Mouse (Mus musculus): ENCODE measurements around the gene Mllt3. TPM values are rescaled to one million over a fixed set of nuclear protein-coding genes. Genes with fewer than 3 reads are reported as not detected.

The Mllt3 gene
- polyA plus RNA-seq, 1 experiment from 2014 or later = 107 TPM

- no peak overlapping the region for H3K27ac ChIP-seq
- no peak overlapping the region for H3K4me2 ChIP-seq
- H3K36me3 ChIP-seq = no peaks in the 10 kb centered on the region
- no peak overlapping the region for H3K4me3 ChIP-seq (replicated peaks)
- peaks cover 9% of the 10 kb centered on the region for H3K4me1 ChIP-seq (replicated peaks)
- H3K9ac ChIP-seq = no peak overlapping the region
- H3K27me3 ChIP-seq = no peaks in the 10 kb centered on the region
- DNase-seq (no peak), ATAC-seq (ENCODE audit: low read depth) (no peak)
- 63% methylated on average over 3 of the region's 3 CpGs for WGBS (ENCODE audit: insufficient replicate concordance)
- H3K9me3 ChIP-seq (replicated peaks) = no peaks in the 10 kb centered on the region
These were observed 166.6 kb downstream of the Mllt3 start for GRCm38 (mm10) chr4:87866564-87866963.

DNA sequence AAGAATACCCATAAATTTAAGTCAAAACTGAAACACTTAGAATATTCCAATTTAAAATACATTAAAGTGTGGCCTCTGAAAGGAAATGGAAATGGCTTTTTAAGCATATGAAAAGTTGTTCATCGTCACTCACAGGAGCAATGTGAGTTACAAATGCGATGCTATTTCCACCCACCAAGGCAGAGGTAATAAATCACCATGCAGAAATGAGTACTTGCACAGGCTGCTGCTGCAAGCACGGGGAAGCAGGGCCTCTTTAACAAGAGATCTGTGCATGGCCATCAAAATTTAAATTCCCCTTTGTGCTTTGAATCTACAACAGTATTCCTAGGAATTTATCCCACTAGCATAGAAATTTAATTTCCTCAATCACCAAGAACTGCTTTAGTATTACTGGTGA, 167.3 kb downstream of the Mllt3 start:
- WGBS (ENCODE audit: insufficient replicate concordance) = 63% methylated on average over 3 of the region's 3 CpGs
- Histone ChIP-seq H3K4me3 (replicated peaks) (no peak overlapping the region), H3K36me3 (no peaks in the 10 kb centered on the region), H3K27ac (no peak overlapping the region), H3K4me1 (replicated peaks) (peaks cover 9% of the 10 kb centered on the region), H3K9me3 (replicated peaks) (no peaks in the 10 kb centered on the region), H3K9ac (no peak overlapping the region), H3K27me3 (no peaks in the 10 kb centered on the region), H3K4me2 (no peak overlapping the region)
- DNase-seq (no peak), ATAC-seq (ENCODE audit: low read depth) (no peak)

DNA sequence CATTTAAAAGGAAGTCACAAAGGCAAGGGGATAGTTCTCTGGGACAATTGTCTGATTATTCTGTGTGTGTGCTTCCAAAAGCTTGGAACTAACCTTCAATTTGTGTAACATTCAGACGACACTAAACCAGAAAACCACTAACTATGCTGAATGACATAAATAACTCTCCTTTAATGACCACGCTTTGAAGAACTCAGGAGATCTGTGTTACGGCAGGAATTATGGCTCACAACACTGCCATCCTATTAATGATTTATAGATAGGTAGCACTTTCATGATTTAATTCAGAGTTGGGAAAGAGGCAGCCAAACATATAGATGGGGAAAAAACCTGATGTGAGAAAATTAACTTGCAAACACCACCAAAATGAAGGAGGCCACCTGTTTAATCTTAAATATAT, 168.1 kb downstream of the Mllt3 start:
- Histone ChIP-seq H3K27ac (no peak overlapping the region), H3K4me3 (replicated peaks) (no peak overlapping the region), H3K9me3 (replicated peaks) (no peaks in the 10 kb centered on the region), H3K27me3 (no peaks in the 10 kb centered on the region), H3K4me2 (no peak overlapping the region), H3K9ac (no peak overlapping the region), H3K4me1 (replicated peaks) (peaks cover 16% of the 10 kb centered on the region), H3K36me3 (no peaks in the 10 kb centered on the region)
- ATAC-seq (ENCODE audit: low read depth) (no peak), DNase-seq (no peak)
- 70% methylated on average over 3 of the region's 3 CpGs for WGBS (ENCODE audit: insufficient replicate concordance)

DNA sequence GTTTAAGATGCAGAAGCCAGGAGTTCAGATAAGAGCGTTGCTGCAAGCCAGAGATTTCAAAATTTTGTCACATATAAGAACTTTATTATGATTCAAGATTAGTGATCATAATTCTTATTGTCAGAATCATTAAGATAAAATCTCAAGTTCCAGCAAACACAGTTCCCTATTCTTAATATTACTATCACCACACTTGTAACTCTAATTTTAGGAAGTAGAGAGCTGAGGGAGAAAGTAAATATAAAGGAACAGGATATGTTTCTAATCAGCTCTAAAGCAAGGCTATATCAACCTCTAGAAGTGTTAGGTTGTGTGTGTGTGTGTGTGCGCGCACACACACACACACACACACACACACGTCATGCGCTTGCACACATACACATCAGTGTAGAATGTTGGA, 170.0 kb downstream of the Mllt3 start:
- Histone ChIP-seq H3K9me3 (replicated peaks) (no peaks in the 10 kb centered on the region), H3K4me2 (no peak overlapping the region), H3K4me1 (replicated peaks) (peaks cover 32% of the 10 kb centered on the region), H3K27ac (no peak overlapping the region), H3K4me3 (replicated peaks) (no peak overlapping the region), H3K27me3 (no peaks in the 10 kb centered on the region), H3K9ac (no peak overlapping the region), H3K36me3 (no peaks in the 10 kb centered on the region)
- 79% methylated on average over 5 of the region's 5 CpGs for WGBS (ENCODE audit: insufficient replicate concordance)
- DNase-seq (no peak), ATAC-seq (ENCODE audit: low read depth) (no peak)

DNA sequence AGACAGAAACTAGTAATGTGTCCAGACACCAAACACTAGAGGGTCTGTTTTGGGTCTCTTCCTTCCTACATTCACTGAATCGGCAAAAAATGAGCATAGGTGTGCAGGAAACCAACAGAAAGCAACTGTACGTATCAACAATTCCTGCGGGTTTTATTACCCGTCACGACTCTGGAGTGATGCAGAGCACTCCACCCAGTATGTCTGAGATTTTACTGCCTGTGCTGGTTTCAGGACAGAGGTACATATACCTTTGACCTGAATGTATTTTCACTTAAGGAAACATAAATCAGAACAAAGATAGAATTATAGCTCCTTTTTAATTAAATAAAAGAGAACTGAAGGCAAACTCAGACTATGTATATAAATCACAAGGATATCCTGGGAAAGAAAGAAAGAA, 172.4 kb downstream of the Mllt3 start:
- Histone ChIP-seq H3K36me3 (no peaks in the 10 kb centered on the region), H3K4me2 (no peak overlapping the region), H3K9me3 (replicated peaks) (no peaks in the 10 kb centered on the region), H3K4me1 (replicated peaks) (peaks cover 33% of the 10 kb centered on the region), H3K27ac (no peak overlapping the region), H3K4me3 (replicated peaks) (no peak overlapping the region), H3K27me3 (no peaks in the 10 kb centered on the region), H3K9ac (no peak overlapping the region)
- no peak for DNase-seq
- no peak for ATAC-seq (ENCODE audit: low read depth)
- 69% methylated on average over 5 of the region's 5 CpGs for WGBS (ENCODE audit: insufficient replicate concordance)

DNA sequence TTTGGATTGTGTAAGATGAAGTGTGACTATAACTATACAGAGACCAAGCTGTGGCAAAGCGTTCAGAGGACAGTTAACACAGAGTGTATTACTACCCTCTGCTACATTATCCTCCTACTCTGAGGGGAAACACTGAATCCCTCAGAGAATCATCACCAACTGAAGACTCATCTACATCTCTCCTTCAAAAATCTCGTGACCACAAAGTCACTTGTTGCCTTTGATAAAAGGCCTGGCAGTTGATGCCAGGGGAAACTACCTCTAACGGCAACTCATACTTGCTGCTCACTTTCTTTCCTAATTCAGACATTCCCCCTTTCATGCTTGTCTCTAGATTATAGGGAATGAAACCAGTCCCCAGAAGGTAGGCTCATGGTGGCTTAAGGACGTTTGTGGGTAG, 174.0 kb downstream of the Mllt3 start:
- DNase-seq (no peak), ATAC-seq (ENCODE audit: low read depth) (peak; percentile 36; the same call in 1 of the 2 replicates)
- Histone ChIP-seq H3K4me3 (replicated peaks) (no peak overlapping the region), H3K9ac (no peak overlapping the region), H3K27ac (no peak overlapping the region), H3K9me3 (replicated peaks) (no peaks in the 10 kb centered on the region), H3K36me3 (no peaks in the 10 kb centered on the region), H3K4me2 (no peak overlapping the region), H3K27me3 (no peaks in the 10 kb centered on the region), H3K4me1 (replicated peaks) (peaks cover 24% of the 10 kb centered on the region)
- WGBS (ENCODE audit: insufficient replicate concordance) = 16% methylated on average over 4 of the region's 4 CpGs

- Histone ChIP-seq H3K9ac (no peak overlapping the region), H3K4me2 (no peak overlapping the region), H3K4me3 (replicated peaks) (no peak overlapping the region), H3K4me1 (replicated peaks) (peaks cover 24% of the 10 kb centered on the region), H3K36me3 (no peaks in the 10 kb centered on the region), H3K27ac (no peak overlapping the region), H3K9me3 (replicated peaks) (no peaks in the 10 kb centered on the region), H3K27me3 (no peaks in the 10 kb centered on the region)
- ATAC-seq (ENCODE audit: low read depth) (no peak), DNase-seq (no peak)
- 86% methylated on average over 1 of the region's 1 CpGs for WGBS (ENCODE audit: insufficient replicate concordance)
These were observed 175.2 kb downstream of the Mllt3 start for GRCm38 (mm10) chr4:87857982-87858381.

DNA sequence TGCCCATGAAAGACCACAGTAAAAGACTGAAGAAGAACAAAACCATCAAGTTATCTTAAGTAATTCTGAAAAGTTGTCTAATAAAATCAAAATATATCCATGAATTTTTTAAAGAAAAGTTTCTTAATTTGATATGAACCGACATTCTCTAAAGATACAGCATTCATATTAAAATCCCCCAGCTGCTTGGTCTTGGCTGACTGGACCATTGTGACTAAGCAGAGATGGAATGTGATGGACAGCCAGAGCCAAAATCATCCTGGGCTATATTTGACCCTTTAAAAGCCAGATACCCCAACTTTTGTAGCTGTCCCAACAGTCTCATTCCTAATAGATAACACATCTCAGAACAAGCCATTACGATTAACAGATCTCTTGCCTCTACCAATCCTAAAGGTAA, 180.7 kb downstream of the Mllt3 start:
- Histone ChIP-seq H3K4me1 (replicated peaks) (no peaks in the 10 kb centered on the region), H3K36me3 (no peaks in the 10 kb centered on the region), H3K9ac (no peak overlapping the region), H3K9me3 (replicated peaks) (no peaks in the 10 kb centered on the region), H3K4me3 (replicated peaks) (no peak overlapping the region), H3K4me2 (no peak overlapping the region), H3K27ac (no peak overlapping the region), H3K27me3 (no peaks in the 10 kb centered on the region)
- no peak for DNase-seq
- WGBS (ENCODE audit: insufficient replicate concordance) = 75% methylated on average over 2 of the region's 2 CpGs
- no peak for ATAC-seq (ENCODE audit: low read depth)

GRCm38 (mm10) chr4:87850051-87850450, 183.1 kb downstream of the Mllt3 start:
- Histone ChIP-seq H3K4me3 (replicated peaks) (no peak overlapping the region), H3K36me3 (no peaks in the 10 kb centered on the region), H3K9me3 (replicated peaks) (no peaks in the 10 kb centered on the region), H3K4me1 (replicated peaks) (no peaks in the 10 kb centered on the region), H3K4me2 (no peak overlapping the region), H3K27ac (no peak overlapping the region), H3K9ac (no peak overlapping the region), H3K27me3 (no peaks in the 10 kb centered on the region)
- WGBS (ENCODE audit: insufficient replicate concordance) = 73% methylated on average over 5 of the region's 5 CpGs
- no peak for ATAC-seq (ENCODE audit: low read depth)
- no peak for DNase-seq

- Histone ChIP-seq H3K4me1 (replicated peaks) (peaks cover 8% of the 10 kb centered on the region), H3K36me3 (no peaks in the 10 kb centered on the region), H3K4me3 (replicated peaks) (no peak overlapping the region), H3K9me3 (replicated peaks) (no peaks in the 10 kb centered on the region), H3K4me2 (no peak overlapping the region), H3K27me3 (no peaks in the 10 kb centered on the region), H3K27ac (no peak overlapping the region), H3K9ac (no peak overlapping the region)
- WGBS (ENCODE audit: insufficient replicate concordance) = 59% methylated on average over 6 of the region's 6 CpGs
- DNase-seq (no peak), ATAC-seq (ENCODE audit: low read depth) (no peak)
These were observed 188.4 kb downstream of the Mllt3 start for GRCm38 (mm10) chr4:87844668-87845210.

- 75% methylated on average over 10 of the region's 10 CpGs for WGBS (ENCODE audit: insufficient replicate concordance)
- Histone ChIP-seq H3K4me1 (replicated peaks) (peaks cover 31% of the 10 kb centered on the region), H3K36me3 (no peaks in the 10 kb centered on the region), H3K27ac (no peak overlapping the region), H3K27me3 (no peaks in the 10 kb centered on the region), H3K4me3 (replicated peaks) (no peak overlapping the region), H3K9ac (no peak overlapping the region), H3K4me2 (no peak overlapping the region), H3K9me3 (replicated peaks) (no peaks in the 10 kb centered on the region)
- DNase-seq (no peak), ATAC-seq (ENCODE audit: low read depth) (no peak)
These were observed 192.8 kb downstream of the Mllt3 start for GRCm38 (mm10) chr4:87840210-87840910.

DNA sequence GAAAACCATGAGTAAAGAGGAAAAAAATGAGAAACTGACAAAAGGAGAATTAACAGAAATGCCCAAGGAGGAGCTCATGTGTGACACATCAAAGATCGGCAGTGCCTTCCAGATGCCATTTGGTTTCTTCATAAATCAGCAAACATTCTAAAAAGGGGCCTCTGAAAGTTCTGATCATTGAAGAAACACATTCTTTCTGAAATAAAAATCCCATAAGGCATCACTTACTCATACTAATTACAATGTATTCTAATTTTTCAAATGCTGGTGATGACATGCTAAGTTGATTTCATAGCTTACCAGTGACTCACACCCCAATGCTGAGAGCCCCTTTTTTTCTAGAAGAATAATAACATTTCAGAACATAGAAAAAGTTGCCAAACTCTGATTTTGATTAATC, 194.4 kb downstream of the Mllt3 start:
- no peaks in the 10 kb centered on the region for H3K27me3 ChIP-seq
- WGBS (ENCODE audit: insufficient replicate concordance) = 81% methylated on average over 1 of the region's 1 CpGs
- no peak overlapping the region for H3K9ac ChIP-seq
- H3K4me3 ChIP-seq (replicated peaks) = no peak overlapping the region
- peaks cover 26% of the 10 kb centered on the region for H3K4me1 ChIP-seq (replicated peaks)
- H3K36me3 ChIP-seq = no peaks in the 10 kb centered on the region
- no peak for ATAC-seq (ENCODE audit: low read depth)
- no peak overlapping the region for H3K27ac ChIP-seq
- H3K9me3 ChIP-seq (replicated peaks) = no peaks in the 10 kb centered on the region
- no peak overlapping the region for H3K4me2 ChIP-seq
- DNase-seq = no peak
